Mouse (Mus musculus): ENCODE results near the gene Ano6. TPM values are rescaled to one million over a fixed set of nuclear protein-coding genes. Genes with fewer than 3 reads are reported as not detected.

The Ano6 gene
- polyA plus RNA-seq, 1 experiment = 14.8 TPM

DNA sequence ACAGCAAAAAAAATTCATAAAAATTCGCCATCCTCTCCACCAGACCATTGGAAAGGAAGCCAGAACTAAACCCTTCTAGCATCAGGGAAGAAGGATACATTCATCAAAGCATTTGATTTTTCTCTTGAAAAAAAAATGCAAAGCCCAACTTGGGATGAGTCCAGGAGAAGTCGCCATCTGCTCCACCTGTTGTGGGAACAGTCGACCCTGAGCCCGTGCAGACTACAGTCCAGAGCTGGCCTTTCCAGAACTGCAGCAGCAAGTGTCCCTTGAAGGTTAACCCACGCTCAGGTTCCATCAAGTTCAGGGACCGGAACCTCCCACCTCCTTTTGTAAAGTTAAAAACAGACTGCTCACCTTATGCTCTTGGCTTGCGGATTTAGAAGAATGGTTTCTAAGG lies 29.2 kb upstream of the Ano6 start:
- H3K27me3 ChIP-seq (ENCODE audit: control insufficient read depth, insufficient read depth, low read length) = no peaks in the 10 kb centered on the region
- no peak overlapping the region for H3K4me3 ChIP-seq (replicated peaks; ENCODE audit: insufficient read depth, low read depth, low read length)
- TF ChIP-seq CTCF (IDR thresholded peaks at IDR 0.05; ENCODE audit: borderline replicate concordance, insufficient read depth, low read depth, low read length) = no peak
- TF ChIP-seq POLR2A (IDR thresholded peaks at IDR 0.05; ENCODE audit: borderline replicate concordance, insufficient read depth, low read length) = no peak
- H3K4me1 ChIP-seq (ENCODE audit: control insufficient read depth, insufficient read depth, low read length) = no peaks in the 10 kb centered on the region
- 43% methylated on average over 7 of the region's 7 CpGs for WGBS
- no peak for DNase-seq
- no peak overlapping the region for H3K27ac ChIP-seq (ENCODE audit: insufficient read depth, low read length)

DNA sequence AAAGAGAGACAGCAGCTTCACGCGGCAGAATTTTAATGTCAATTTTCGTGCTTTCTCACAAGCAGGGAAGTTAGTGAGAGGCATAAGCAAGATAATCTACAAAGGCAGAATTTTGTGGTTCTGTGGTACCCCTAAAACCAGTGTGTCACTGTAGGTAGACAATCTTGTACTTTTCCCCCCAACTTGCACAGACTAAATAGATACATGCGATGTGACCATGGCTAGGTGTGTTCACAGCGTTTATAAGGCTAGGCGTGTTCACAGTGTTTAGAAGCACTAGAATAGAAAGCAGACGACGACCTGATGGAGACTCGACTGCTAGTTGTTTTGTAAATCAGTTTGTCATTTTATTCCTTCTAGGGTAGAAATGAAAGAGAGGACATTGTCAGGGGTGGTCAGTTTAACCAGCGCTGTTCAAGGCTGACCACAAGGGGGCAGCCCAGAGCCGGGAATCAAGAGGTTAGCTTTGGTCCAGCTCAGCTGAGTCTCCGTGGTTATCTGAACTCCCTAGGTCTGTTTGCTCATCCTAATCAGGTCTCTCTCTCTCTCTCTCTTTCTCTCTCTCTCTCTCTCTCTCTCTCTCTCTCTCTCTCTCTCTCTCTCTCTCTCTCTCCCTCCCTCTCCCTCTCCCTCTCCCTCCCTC lies 27.9 kb upstream of the Ano6 start:
- Histone ChIP-seq H3K27me3 (ENCODE audit: control insufficient read depth, insufficient read depth, low read length) (no peaks in the 10 kb centered on the region), H3K27ac (ENCODE audit: insufficient read depth, low read length) (no peak overlapping the region), H3K4me1 (ENCODE audit: control insufficient read depth, insufficient read depth, low read length) (no peaks in the 10 kb centered on the region), H3K4me3 (replicated peaks; ENCODE audit: insufficient read depth, low read depth, low read length) (no peak overlapping the region)
- peak; percentile 62 to 73 for DNase-seq
- WGBS = 36% methylated on average over 12 of the region's 12 CpGs
- TF ChIP-seq POLR2A (IDR thresholded peaks at IDR 0.05; ENCODE audit: borderline replicate concordance, insufficient read depth, low read length) (no peak), CTCF (IDR thresholded peaks at IDR 0.05; ENCODE audit: borderline replicate concordance, insufficient read depth, low read depth, low read length) (peak; percentile 85)

DNA sequence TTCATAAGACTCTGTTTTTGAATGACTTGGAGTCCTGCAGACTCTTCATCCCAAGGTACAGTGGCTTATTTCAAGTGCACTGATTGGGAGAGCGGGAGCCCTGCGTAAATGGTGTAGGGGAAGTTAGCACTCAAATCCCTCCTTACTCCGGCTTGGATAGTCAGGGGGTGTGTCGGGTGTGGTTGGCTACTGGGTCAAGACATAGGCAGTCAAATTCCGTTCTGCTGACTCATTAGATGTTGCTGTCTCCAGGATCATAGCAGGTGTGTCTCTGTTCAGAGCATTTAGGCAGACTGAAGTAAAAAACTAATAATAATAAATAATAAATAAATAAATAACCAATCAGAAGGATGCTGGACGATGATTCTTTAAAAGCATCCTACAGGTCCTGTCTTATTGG lies 27.2 kb upstream of the Ano6 start:
- 64% methylated on average over 6 of the region's 6 CpGs for WGBS
- Histone ChIP-seq H3K27me3 (ENCODE audit: control insufficient read depth, insufficient read depth, low read length) (no peaks in the 10 kb centered on the region), H3K27ac (ENCODE audit: insufficient read depth, low read length) (no peak overlapping the region), H3K4me1 (ENCODE audit: control insufficient read depth, insufficient read depth, low read length) (no peaks in the 10 kb centered on the region), H3K4me3 (replicated peaks; ENCODE audit: insufficient read depth, low read depth, low read length) (no peak overlapping the region)
- DNase-seq = no peak
- no peak for TF ChIP-seq POLR2A (IDR thresholded peaks at IDR 0.05; ENCODE audit: borderline replicate concordance, insufficient read depth, low read length)
- no peak for TF ChIP-seq CTCF (IDR thresholded peaks at IDR 0.05; ENCODE audit: borderline replicate concordance, insufficient read depth, low read depth, low read length)

DNA sequence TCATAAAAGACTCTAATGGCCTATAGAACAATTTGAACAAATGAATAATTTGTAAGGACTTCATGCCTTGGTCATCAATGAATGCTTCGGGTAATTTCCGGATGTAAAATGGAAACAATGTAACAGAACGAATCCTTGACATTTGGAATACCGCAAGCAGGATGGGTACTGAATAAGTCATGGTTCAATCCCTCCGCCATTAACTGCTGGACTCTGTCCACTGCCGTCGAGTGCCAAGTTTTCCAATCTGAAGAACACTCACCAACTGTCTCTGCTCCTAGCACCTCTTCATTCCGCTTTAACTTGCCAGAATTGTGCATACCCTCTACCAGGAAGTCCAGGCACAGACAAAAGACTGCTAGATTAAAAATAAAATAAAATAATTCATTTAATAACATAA lies 25.4 kb upstream of the Ano6 start:
- Histone ChIP-seq H3K27me3 (ENCODE audit: control insufficient read depth, insufficient read depth, low read length) (no peaks in the 10 kb centered on the region), H3K27ac (ENCODE audit: insufficient read depth, low read length) (no peak overlapping the region), H3K4me1 (ENCODE audit: control insufficient read depth, insufficient read depth, low read length) (no peaks in the 10 kb centered on the region), H3K4me3 (replicated peaks; ENCODE audit: insufficient read depth, low read depth, low read length) (no peak overlapping the region)
- TF ChIP-seq CTCF (IDR thresholded peaks at IDR 0.05; ENCODE audit: borderline replicate concordance, insufficient read depth, low read depth, low read length) (no peak), POLR2A (IDR thresholded peaks at IDR 0.05; ENCODE audit: borderline replicate concordance, insufficient read depth, low read length) (no peak)
- whole genome bisulfite sequencing = 23% methylated on average over 8 of the region's 8 CpGs
- no peak for DNase-seq

DNA sequence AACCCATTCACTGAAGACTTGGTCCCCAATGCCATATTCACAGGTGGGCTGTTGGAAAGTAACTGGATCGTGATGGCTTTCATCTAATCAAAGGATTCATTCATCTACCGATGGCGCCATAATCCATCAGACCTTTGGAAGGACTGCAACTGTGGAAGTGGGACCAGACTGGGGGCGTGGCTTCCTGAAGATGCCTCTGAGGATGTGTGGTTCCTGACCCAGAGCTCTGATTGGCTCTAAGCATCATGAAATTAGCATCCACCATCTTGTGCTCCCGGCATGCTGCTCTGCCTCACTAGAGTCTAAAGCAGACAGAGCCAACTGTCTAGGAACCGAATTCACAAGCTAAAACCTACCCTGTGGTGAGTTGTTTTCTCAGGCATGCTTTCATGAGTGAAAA lies 24.7 kb upstream of the Ano6 start:
- Histone ChIP-seq H3K27ac (ENCODE audit: insufficient read depth, low read length) (no peak overlapping the region), H3K4me1 (ENCODE audit: control insufficient read depth, insufficient read depth, low read length) (no peaks in the 10 kb centered on the region), H3K27me3 (ENCODE audit: control insufficient read depth, insufficient read depth, low read length) (no peaks in the 10 kb centered on the region), H3K4me3 (replicated peaks; ENCODE audit: insufficient read depth, low read depth, low read length) (no peak overlapping the region)
- no peak for DNase-seq
- TF ChIP-seq POLR2A (IDR thresholded peaks at IDR 0.05; ENCODE audit: borderline replicate concordance, insufficient read depth, low read length) (no peak), CTCF (IDR thresholded peaks at IDR 0.05; ENCODE audit: borderline replicate concordance, insufficient read depth, low read depth, low read length) (no peak)
- 74% methylated on average over 6 of the region's 6 CpGs for WGBS

DNA sequence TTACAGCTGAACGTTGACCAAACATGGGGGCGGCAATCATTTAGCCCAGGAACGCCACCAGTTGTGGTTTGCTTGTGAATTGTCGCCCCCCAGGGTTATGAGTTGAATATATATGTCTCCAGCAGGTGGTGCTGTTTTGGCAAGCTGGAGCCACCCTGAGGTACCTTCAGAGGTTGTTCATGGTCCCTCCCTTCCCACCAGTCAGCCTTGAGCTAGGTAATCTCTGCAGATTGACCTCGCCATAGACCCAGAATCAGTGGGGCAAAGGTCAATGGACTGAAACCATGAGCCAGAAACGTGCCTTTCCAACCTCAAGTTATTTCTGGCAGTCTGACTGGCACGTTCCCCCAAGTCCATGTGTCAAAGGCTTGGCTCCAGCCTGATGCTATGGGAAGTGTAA lies 22.8 kb upstream of the Ano6 start:
- Histone ChIP-seq H3K27ac (ENCODE audit: insufficient read depth, low read length) (no peak overlapping the region), H3K27me3 (ENCODE audit: control insufficient read depth, insufficient read depth, low read length) (no peaks in the 10 kb centered on the region), H3K4me1 (ENCODE audit: control insufficient read depth, insufficient read depth, low read length) (no peaks in the 10 kb centered on the region), H3K4me3 (replicated peaks; ENCODE audit: insufficient read depth, low read depth, low read length) (no peak overlapping the region)
- 54% methylated on average over 7 of the region's 7 CpGs for WGBS
- TF ChIP-seq POLR2A (IDR thresholded peaks at IDR 0.05; ENCODE audit: borderline replicate concordance, insufficient read depth, low read length) = no peak
- TF ChIP-seq CTCF (IDR thresholded peaks at IDR 0.05; ENCODE audit: borderline replicate concordance, insufficient read depth, low read depth, low read length) = peak; percentile 20; the same call in 1 of the 2 replicates
- no peak for DNase-seq

DNA sequence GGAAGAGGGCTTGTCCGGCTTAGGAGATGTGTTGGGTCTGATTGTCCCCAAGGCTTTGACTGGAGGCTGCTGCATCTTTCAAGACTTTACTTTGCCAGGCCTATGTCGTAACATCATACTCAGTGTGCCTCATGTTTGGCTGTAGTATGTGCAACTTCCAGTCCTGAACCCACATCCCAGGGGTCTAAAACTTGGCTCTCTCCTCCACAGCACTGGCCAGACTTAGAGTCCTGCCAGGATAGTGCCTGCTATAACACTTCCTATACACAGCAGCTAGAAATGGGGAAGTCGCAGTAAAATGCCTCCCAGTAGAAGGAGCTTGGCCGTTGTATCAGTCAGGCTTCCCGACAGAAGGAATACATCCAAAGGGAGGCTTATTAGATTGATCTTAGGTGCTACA lies 21.9 kb upstream of the Ano6 start:
- no peak for DNase-seq
- Histone ChIP-seq H3K27ac (ENCODE audit: insufficient read depth, low read length) (no peak overlapping the region), H3K4me3 (replicated peaks; ENCODE audit: insufficient read depth, low read depth, low read length) (no peak overlapping the region), H3K4me1 (ENCODE audit: control insufficient read depth, insufficient read depth, low read length) (no peaks in the 10 kb centered on the region), H3K27me3 (ENCODE audit: control insufficient read depth, insufficient read depth, low read length) (no peaks in the 10 kb centered on the region)
- WGBS = 41% methylated on average over 5 of the region's 5 CpGs
- TF ChIP-seq CTCF (IDR thresholded peaks at IDR 0.05; ENCODE audit: borderline replicate concordance, insufficient read depth, low read depth, low read length) = no peak
- no peak for TF ChIP-seq POLR2A (IDR thresholded peaks at IDR 0.05; ENCODE audit: borderline replicate concordance, insufficient read depth, low read length)

DNA sequence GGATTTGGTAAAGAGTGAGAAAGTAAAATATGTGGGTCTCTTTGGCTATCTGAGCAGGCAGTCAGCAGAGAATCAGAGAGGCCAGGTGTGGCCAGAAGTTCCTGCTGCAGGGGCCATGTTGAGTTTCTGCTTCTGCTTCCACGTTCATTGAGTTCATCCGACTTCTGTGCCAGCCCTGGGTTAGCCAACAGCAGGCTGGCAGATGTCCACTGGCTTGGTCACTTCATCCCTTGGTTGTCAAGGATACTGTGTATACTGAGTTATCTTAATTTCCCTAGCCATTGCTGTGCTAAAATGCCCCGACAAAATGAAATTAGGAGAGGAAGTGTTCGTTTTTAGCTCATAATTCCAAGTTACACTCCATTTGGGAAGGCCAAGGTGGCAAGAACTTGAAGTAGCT lies 21.1 kb upstream of the Ano6 start:
- 25% methylated on average over 4 of the region's 4 CpGs for WGBS
- DNase-seq = no peak
- H3K4me1 ChIP-seq (ENCODE audit: control insufficient read depth, insufficient read depth, low read length) = no peaks in the 10 kb centered on the region

More for the DNA sequence above, 21.1 kb upstream of the Ano6 start:
- Histone ChIP-seq H3K27me3 (ENCODE audit: control insufficient read depth, insufficient read depth, low read length) (no peaks in the 10 kb centered on the region), H3K4me3 (replicated peaks; ENCODE audit: insufficient read depth, low read depth, low read length) (no peak overlapping the region), H3K27ac (ENCODE audit: insufficient read depth, low read length) (no peak overlapping the region)
- no peak for TF ChIP-seq POLR2A (IDR thresholded peaks at IDR 0.05; ENCODE audit: borderline replicate concordance, insufficient read depth, low read length)
- TF ChIP-seq CTCF (IDR thresholded peaks at IDR 0.05; ENCODE audit: borderline replicate concordance, insufficient read depth, low read depth, low read length) = no peak

Data from cerebellum, adult 2 months (tissue).